Mouse (Mus musculus): ENCODE results near the gene Lin7b.

Gene Lin7b

GRCm38 (mm10) chr7:45353041-45353440, 17.3 kb downstream of the Lin7b start:
- peak; percentile 82 for DNase-seq (ENCODE audit: low read depth, low spot score)

- no peak for DNase-seq (ENCODE audit: low read depth, low spot score)
Measured at GRCm38 (mm10) chr7:45346905-45347304, 23.5 kb downstream of the Lin7b start.

- peak; percentile 89 for DNase-seq (ENCODE audit: low read depth, low spot score)
Measured at GRCm38 (mm10) chr7:45343543-45343942, 26.8 kb downstream of the Lin7b start.

- DNase-seq (ENCODE audit: low read depth, low spot score), result peak; percentile 79
Measured at GRCm38 (mm10) chr7:45342081-45342480, 28.3 kb downstream of the Lin7b start.

- DNase-seq (ENCODE audit: low read depth, low spot score), result peak; percentile 93
Measured at GRCm38 (mm10) chr7:45341303-45341702, 29.1 kb downstream of the Lin7b start.

GRCm38 (mm10) chr7:45340669-45341068, 29.7 kb downstream of the Lin7b start:
- peak; percentile 83 for DNase-seq (ENCODE audit: low read depth, low spot score)

- DNase-seq (ENCODE audit: low read depth, low spot score), result no peak
Measured at GRCm38 (mm10) chr7:45340066-45340442, 30.3 kb downstream of the Lin7b start.

GRCm38 (mm10) chr7:45339410-45340065, 30.8 kb downstream of the Lin7b start:
- DNase-seq (ENCODE audit: low read depth, low spot score), result peak; percentile 78

GRCm38 (mm10) chr7:45338161-45338911, 32.0 kb downstream of the Lin7b start:
- peak; percentile 94 for DNase-seq (ENCODE audit: low read depth, low spot score)

- DNase-seq (ENCODE audit: low read depth, low spot score), result no peak
Measured at GRCm38 (mm10) chr7:45337469-45337868, 32.9 kb downstream of the Lin7b start.

- DNase-seq (ENCODE audit: low read depth, low spot score), result no peak
Measured at GRCm38 (mm10) chr7:45336319-45336718, 34.1 kb downstream of the Lin7b start.

- no peak for DNase-seq (ENCODE audit: low read depth, low spot score)
Measured at GRCm38 (mm10) chr7:45335056-45335455, 35.3 kb downstream of the Lin7b start, which contains the start of gene Hrc. Gene Hrc (plus strand): TSS chr7:45335290.

GRCm38 (mm10) chr7:45334605-45335004, 35.8 kb downstream of the Lin7b start:
- no peak for DNase-seq (ENCODE audit: low read depth, low spot score)

GRCm38 (mm10) chr7:45333431-45333982, 36.9 kb downstream of the Lin7b start, which contains the start of gene Trpm4:
Gene Trpm4 (minus strand): TSS chr7:45333780.
- peak; percentile 88 for DNase-seq (ENCODE audit: low read depth, low spot score)

GRCm38 (mm10) chr7:45332685-45333425, 37.5 kb downstream of the Lin7b start:
- peak; percentile 96 for DNase-seq (ENCODE audit: low read depth, low spot score)

- peak; percentile 74 for DNase-seq (ENCODE audit: low read depth, low spot score)
Measured at GRCm38 (mm10) chr7:45331502-45331901, 38.9 kb downstream of the Lin7b start.

GRCm38 (mm10) chr7:45328841-45329475, 41.4 kb downstream of the Lin7b start:
- no peak for DNase-seq (ENCODE audit: low read depth, low spot score)

GRCm38 (mm10) chr7:45325800-45326199, 44.6 kb downstream of the Lin7b start:
- DNase-seq (ENCODE audit: low read depth, low spot score), result peak; percentile 66

GRCm38 (mm10) chr7:45323069-45323468, 47.3 kb downstream of the Lin7b start:
- DNase-seq (ENCODE audit: low read depth, low spot score), result no peak

- no peak for DNase-seq (ENCODE audit: low read depth, low spot score)
Measured at GRCm38 (mm10) chr7:45322245-45322644, 48.1 kb downstream of the Lin7b start.

Data from ZHBTc4 (cell line).